Mouse (Mus musculus): ENCODE measurements around the gene Lsm4.

The Lsm4 gene
- long read RNA-seq, experiment 1, transcript Lsm4-201 (5 exons, 925 nt): major isoform, 136 of 148 reads
- long read RNA-seq, experiment 1, partial matches to known transcripts: 6 of 148 reads
- long read RNA-seq, experiment 1, other reads (novel, unspliced or antisense): 6 of 148 reads
- long read RNA-seq, experiment 2, transcript Lsm4-201 (5 exons, 925 nt): major isoform, 182 of 199 reads
- long read RNA-seq, experiment 2, partial matches to known transcripts: 2 of 199 reads
- long read RNA-seq, experiment 2, other reads (novel, unspliced or antisense): 14 of 199 reads

- intact Hi-C loops (cut with DNase I): no loop called here
Measured at GRCm38 (mm10) chr8:70673079-70673856, at the start of gene Lsm4. TSS of gene Lsm4 (plus strand) at chr8:70673248.

GRCm38 (mm10) chr8:70625104-70625503 is 47.9 kb upstream of the Lsm4 start:
- intact Hi-C loops (cut with DNase I): no loop called here

GRCm38 (mm10) chr8:70627041-70627440 is 46.0 kb upstream of the Lsm4 start:
- intact Hi-C loops (cut with DNase I): no loop called here

- intact Hi-C loops (cut with DNase I): loop anchor here (1.0 kb wide), 1 partner anchor 17 kb away; no protein-coding TSS in a partner anchor
Measured at GRCm38 (mm10) chr8:70628986-70629490, 44.0 kb upstream of the Lsm4 start.

- intact Hi-C loops (cut with DNase I): loop anchor here (2.0 kb wide), 1 partner anchor 23 kb away; no protein-coding TSS in a partner anchor
Measured at GRCm38 (mm10) chr8:70629574-70630531, 43.2 kb upstream of the Lsm4 start.

GRCm38 (mm10) chr8:70630532-70631381 is 42.3 kb upstream of the Lsm4 start:
- intact Hi-C loops (cut with DNase I): loop anchor here (2.0 kb wide), 1 partner anchor 22 kb away; no protein-coding TSS in a partner anchor

GRCm38 (mm10) chr8:70631436-70631835 is 41.6 kb upstream of the Lsm4 start:
- intact Hi-C loops (cut with DNase I): loop anchor here (2.0 kb wide), 1 partner anchor 21 kb away; no protein-coding TSS in a partner anchor

GRCm38 (mm10) chr8:70632346-70632892 is 40.6 kb upstream of the Lsm4 start, which contains the start of gene Gdf15:
TSS of gene Gdf15 (minus strand) at chr8:70632456.
- intact Hi-C loops (cut with DNase I): no loop called here

GRCm38 (mm10) chr8:70634066-70634465 is 39.0 kb upstream of the Lsm4 start:
- intact Hi-C loops (cut with DNase I): no loop called here

GRCm38 (mm10) chr8:70635527-70635926 is 37.5 kb upstream of the Lsm4 start:
- intact Hi-C loops (cut with DNase I): no loop called here

GRCm38 (mm10) chr8:70636838-70637237 is 36.2 kb upstream of the Lsm4 start:
- intact Hi-C loops (cut with DNase I): no loop called here

- intact Hi-C loops (cut with DNase I): no loop called here
Measured at GRCm38 (mm10) chr8:70638752-70639151, 34.3 kb upstream of the Lsm4 start.

- intact Hi-C loops (cut with DNase I): no loop called here
Measured at GRCm38 (mm10) chr8:70643019-70643418, 30.0 kb upstream of the Lsm4 start.

GRCm38 (mm10) chr8:70644065-70644464 is 29.0 kb upstream of the Lsm4 start:
- intact Hi-C loops (cut with DNase I): no loop called here

- intact Hi-C loops (cut with DNase I): no loop called here
Measured at GRCm38 (mm10) chr8:70645501-70646224, 27.4 kb upstream of the Lsm4 start.

GRCm38 (mm10) chr8:70646369-70646768 is 26.7 kb upstream of the Lsm4 start:
- intact Hi-C loops (cut with DNase I): no loop called here

GRCm38 (mm10) chr8:70646775-70647174 is 26.3 kb upstream of the Lsm4 start:
- intact Hi-C loops (cut with DNase I): no loop called here

- intact Hi-C loops (cut with DNase I): no loop called here
Measured at GRCm38 (mm10) chr8:70647343-70648163, 25.5 kb upstream of the Lsm4 start.
